Mouse (Mus musculus): ENCODE measurements at regions not wholly inside any gene's neighbourhood (a gene's known extent, or its start where the extent isn't known, plus 50 kb on each side); places are given as distances from the start of the nearest gene placed in this dataset.

- H3K27ac ChIP-seq (ENCODE audit: low read depth, low read length), result no peak overlapping the region
- TF ChIP-seq CTCF (IDR thresholded peaks at IDR 0.05), result no peak
- H3K9me3 ChIP-seq (ENCODE audit: low read length), result no peaks in the 10 kb centered on the region
- ATAC-seq (ENCODE audit: low FRiP score) (no peak), DNase-seq (ENCODE audit: low spot score) (no peak)
- WGBS, result 66% methylated on average over 1 of the region's 1 CpGs
- no peak overlapping the region for H3K4me2 ChIP-seq (ENCODE audit: low read depth, low read length, poor library complexity, severe bottlenecking)
- no peaks in the 10 kb centered on the region for H3K4me1 ChIP-seq (ENCODE audit: insufficient read depth, low read length)
- no peak overlapping the region for H3K4me3 ChIP-seq (ENCODE audit: low read depth, low read length)
- no peaks in the 10 kb centered on the region for H3K27me3 ChIP-seq (ENCODE audit: insufficient read depth, low read length)
- no peak overlapping the region for H3K9ac ChIP-seq (replicated peaks; ENCODE audit: low read length, poor library complexity, severe bottlenecking)
- no peaks in the 10 kb centered on the region for H3K36me3 ChIP-seq (ENCODE audit: insufficient read depth, low read length)
These were observed 207.0 kb upstream of the Ufl1 start for GRCm38 (mm10) chr4:25488479-25489069.

GRCm38 (mm10) chr4:25483621-25483933 is 202.0 kb upstream of the Ufl1 start:
- DNase-seq (ENCODE audit: low spot score), result peak; percentile 5
- 15% methylated on average over 1 of the region's 1 CpGs for WGBS
- Histone ChIP-seq H3K9me3 (ENCODE audit: low read length) (no peaks in the 10 kb centered on the region), H3K9ac (replicated peaks; ENCODE audit: low read length, poor library complexity, severe bottlenecking) (no peak overlapping the region), H3K4me1 (ENCODE audit: insufficient read depth, low read length) (no peaks in the 10 kb centered on the region), H3K27me3 (ENCODE audit: insufficient read depth, low read length) (no peaks in the 10 kb centered on the region), H3K4me3 (ENCODE audit: low read depth, low read length) (no peak overlapping the region), H3K27ac (ENCODE audit: low read depth, low read length) (no peak overlapping the region), H3K4me2 (ENCODE audit: low read depth, low read length, poor library complexity, severe bottlenecking) (no peak overlapping the region), H3K36me3 (ENCODE audit: insufficient read depth, low read length) (no peaks in the 10 kb centered on the region)
- ATAC-seq (ENCODE audit: low FRiP score), result no peak
- TF ChIP-seq CTCF (IDR thresholded peaks at IDR 0.05), result no peak

- no peaks in the 10 kb centered on the region for H3K9me3 ChIP-seq (ENCODE audit: low read length)
- H3K9ac ChIP-seq (replicated peaks; ENCODE audit: low read length, poor library complexity, severe bottlenecking), result no peak overlapping the region
- no peak overlapping the region for H3K27ac ChIP-seq (ENCODE audit: low read depth, low read length)
- H3K4me2 ChIP-seq (ENCODE audit: low read depth, low read length, poor library complexity, severe bottlenecking), result no peak overlapping the region
- no peaks in the 10 kb centered on the region for H3K27me3 ChIP-seq (ENCODE audit: insufficient read depth, low read length)
- no peaks in the 10 kb centered on the region for H3K4me1 ChIP-seq (ENCODE audit: insufficient read depth, low read length)
- no peak for TF ChIP-seq CTCF (IDR thresholded peaks at IDR 0.05)
- DNase-seq (ENCODE audit: low spot score), result peak; percentile 1
- no peak for ATAC-seq (ENCODE audit: low FRiP score)
- 45% methylated on average over 6 of the region's 6 CpGs for WGBS
- no peaks in the 10 kb centered on the region for H3K36me3 ChIP-seq (ENCODE audit: insufficient read depth, low read length)
- H3K4me3 ChIP-seq (ENCODE audit: low read depth, low read length), result no peak overlapping the region
These were observed 201.5 kb upstream of the Ufl1 start for GRCm38 (mm10) chr4:25482933-25483620.

GRCm38 (mm10) chr4:25473026-25473425 is 191.4 kb upstream of the Ufl1 start:
- Histone ChIP-seq H3K9ac (replicated peaks; ENCODE audit: low read length, poor library complexity, severe bottlenecking) (no peak overlapping the region), H3K9me3 (ENCODE audit: low read length) (no peaks in the 10 kb centered on the region), H3K4me3 (ENCODE audit: low read depth, low read length) (no peak overlapping the region), H3K4me1 (ENCODE audit: insufficient read depth, low read length) (no peaks in the 10 kb centered on the region), H3K27me3 (ENCODE audit: insufficient read depth, low read length) (no peaks in the 10 kb centered on the region), H3K4me2 (ENCODE audit: low read depth, low read length, poor library complexity, severe bottlenecking) (no peak overlapping the region), H3K36me3 (ENCODE audit: insufficient read depth, low read length) (no peaks in the 10 kb centered on the region), H3K27ac (ENCODE audit: low read depth, low read length) (no peak overlapping the region)
- no peak for DNase-seq (ENCODE audit: low spot score)
- no peak for TF ChIP-seq CTCF (IDR thresholded peaks at IDR 0.05)
- ATAC-seq (ENCODE audit: low FRiP score), result no peak

GRCm38 (mm10) chr4:25466490-25466889 is 184.9 kb upstream of the Ufl1 start:
- no peak for DNase-seq (ENCODE audit: low spot score)
- TF ChIP-seq CTCF (IDR thresholded peaks at IDR 0.05), result no peak
- H3K4me2 ChIP-seq (ENCODE audit: low read depth, low read length, poor library complexity, severe bottlenecking), result no peak overlapping the region
- no peak overlapping the region for H3K4me3 ChIP-seq (ENCODE audit: low read depth, low read length)
- no peaks in the 10 kb centered on the region for H3K27me3 ChIP-seq (ENCODE audit: insufficient read depth, low read length)
- no peak for ATAC-seq (ENCODE audit: low FRiP score)
- no peak overlapping the region for H3K27ac ChIP-seq (ENCODE audit: low read depth, low read length)
- no peaks in the 10 kb centered on the region for H3K36me3 ChIP-seq (ENCODE audit: insufficient read depth, low read length)
- WGBS, result 94% methylated on average over 3 of the region's 3 CpGs
- H3K4me1 ChIP-seq (ENCODE audit: insufficient read depth, low read length), result no peaks in the 10 kb centered on the region
- no peak overlapping the region for H3K9ac ChIP-seq (replicated peaks; ENCODE audit: low read length, poor library complexity, severe bottlenecking)
- H3K9me3 ChIP-seq (ENCODE audit: low read length), result no peaks in the 10 kb centered on the region

GRCm38 (mm10) chr4:25464792-25465590 is 183.4 kb upstream of the Ufl1 start:
- H3K36me3 ChIP-seq (ENCODE audit: insufficient read depth, low read length), result no peaks in the 10 kb centered on the region
- H3K4me1 ChIP-seq (ENCODE audit: insufficient read depth, low read length), result no peaks in the 10 kb centered on the region
- H3K4me3 ChIP-seq (ENCODE audit: low read depth, low read length), result no peak overlapping the region
- DNase-seq (ENCODE audit: low spot score), result no peak
- H3K27me3 ChIP-seq (ENCODE audit: insufficient read depth, low read length), result no peaks in the 10 kb centered on the region
- no peak for TF ChIP-seq CTCF (IDR thresholded peaks at IDR 0.05)
- H3K9me3 ChIP-seq (ENCODE audit: low read length), result no peaks in the 10 kb centered on the region
- no peak overlapping the region for H3K27ac ChIP-seq (ENCODE audit: low read depth, low read length)
- WGBS, result 40% methylated on average over 1 of the region's 1 CpGs
- H3K4me2 ChIP-seq (ENCODE audit: low read depth, low read length, poor library complexity, severe bottlenecking), result no peak overlapping the region
- ATAC-seq (ENCODE audit: low FRiP score), result no peak
- no peak overlapping the region for H3K9ac ChIP-seq (replicated peaks; ENCODE audit: low read length, poor library complexity, severe bottlenecking)
